In genomic region chr10:87859453-87859852, GRCm38 (mm10) we compare ENCODE assay signal across 7 mouse cellular contexts. TPM values are rescaled to one million over a fixed set of nuclear protein-coding genes. Genes with fewer than 3 reads are reported as not detected.
DNase-seq lines count a peak whose midpoint lies in the region; ATAC-seq and TF ChIP-seq lines count a peak whose summit lies in the region.

No protein-coding gene starts in this region.

- peak; percentile 11 for DNase-seq in 3134 (ENCODE audit: extremely low read depth, insufficient read length, low spot score)
- DNase-seq in ES-E14 (ENCODE audit: low read depth, low spot score): no peak
- peak; percentile 27 to 43 for DNase-seq in heart, postnatal 36 days
- no peak for DNase-seq in urinary bladder, postnatal 25 days (ENCODE audit: low spot score)
- DNase-seq in layer of hippocampus, adult 18-20 months (ENCODE audit: low spot score in 2 of 2): no peak
- no peak for DNase-seq in right cerebral cortex, postnatal 4 days

- no peaks in the 10 kb centered on the region for H3K9me3 ChIP-seq in ES-E14 (ENCODE audit: control insufficient read depth, insufficient read depth, low read depth, low read length)
- no peaks in the 10 kb centered on the region; the same call in 1 of the 2 replicates for H3K9me3 ChIP-seq in liver, embryonic 16.5 days (replicated peaks; ENCODE audit: control insufficient read depth, low read length)

- peak overlapping the region; percentile 57 for H3K4me2 ChIP-seq in liver, embryonic 16.5 days (ENCODE audit: low read depth, low read length)

- WGBS in liver, embryonic 16.5 days (ENCODE audit: insufficient replicate concordance): 4% methylated on average over 10 of the region's 10 CpGs

- H3K27ac ChIP-seq in ES-E14 (ENCODE audit: insufficient read depth, low read depth, low read length, poor library complexity, severe bottlenecking): no peak overlapping the region
- H3K27ac ChIP-seq in liver, embryonic 16.5 days (ENCODE audit: low read length): no peak overlapping the region

- no peak for ATAC-seq in liver, embryonic 16.5 days (ENCODE audit: low read depth)

- intact Hi-C loops in heart, postnatal 36 days (cut with DNase I): loop anchor here (5.0 to 10.0 kb wide), 4 partner anchors 258 to 468 kb away; partner anchors contain the start of genes Nup37 and Parpbp

- no peak overlapping the region for H3K4me3 ChIP-seq in ES-E14 (ENCODE audit: insufficient read depth in 1 of 2, low read depth in 1 of 2, low read length in 2 of 2, poor library complexity in 1 of 2, severe bottlenecking in 1 of 2)
- H3K4me3 ChIP-seq in liver, embryonic 16.5 days (ENCODE audit: low read depth, low read length): peak overlapping the region; percentile 46; the same call in 1 of the 2 replicates

- no peaks in the 10 kb centered on the region for H3K36me3 ChIP-seq in ES-E14 (ENCODE audit: control insufficient read depth, insufficient read depth, low read length, poor library complexity, severe bottlenecking)
- H3K36me3 ChIP-seq in liver, embryonic 16.5 days (ENCODE audit: control insufficient read depth, insufficient read depth): no peaks in the 10 kb centered on the region

- H3K9ac ChIP-seq in ES-E14 (ENCODE audit: insufficient read depth, low read depth, low read length, poor library complexity, severe bottlenecking): no peak overlapping the region
- H3K9ac ChIP-seq in liver, embryonic 16.5 days (ENCODE audit: low read depth, low read length): no peak overlapping the region

- in situ Hi-C loops in ES-E14 (cut with MboI; ENCODE audit: low sequenced_read_pairs in 2 of 2, unreplicated experiment in 2 of 2): loop anchor here in 1 of 2 experiments (25.0 kb wide), 1 partner anchor 453 kb away; no protein-coding TSS in a partner anchor

- H3K4me1 ChIP-seq in ES-E14 (ENCODE audit: control insufficient read depth in 2 of 2, insufficient read depth in 2 of 2, low read length in 2 of 2, poor library complexity in 1 of 2): 0 out of 4 replicates have a peak, but pooled peaks cover 0 to 2% of the 10 kb centered on the region in 2 experiments
- H3K4me1 ChIP-seq in liver, embryonic 16.5 days (ENCODE audit: control insufficient read depth, low read depth, low read length): no peaks in the 10 kb centered on the region; the same call in 1 of the 2 replicates

- peaks cover 7% of the 10 kb centered on the region for H3K27me3 ChIP-seq in liver, embryonic 16.5 days (ENCODE audit: control insufficient read depth, insufficient read depth, low read depth, low read length)

TF ChIP-seq in ES-E14, 5 proteins besides CTCF, POLR2A, EP300 and RAD21:
- TF ChIP-seq MAFK (IDR thresholded peaks at IDR 0.05; ENCODE audit: insufficient read depth, low read depth, low read length) (peak; percentile 71), ZNF384 (IDR thresholded peaks at IDR 0.05; ENCODE audit: low read depth, low read length) (no peak)

RNA-seq across cellular contexts. Expression of gene Igf1, which starts 1.4 kb away (rescaled TPM):
- total RNA-seq in ES-E14 (2012; rRNA removed): 0.40 TPM in 1 of 2 replicates, not detected in the other
- 10 to 100 TPM; 15.5 to 18.8 TPM for total RNA-seq in heart, postnatal 36 days (2021)
- 12.9 and 16.0 TPM in 2 replicates for polyA plus RNA-seq in liver, embryonic 16.5 days (2015; fragmentation: Nextera tagmentation; extraction: Ambion mirVana)
- 1 to 10 TPM; 5.8 to 6.2 TPM for total RNA-seq in layer of hippocampus, adult 18-20 months (2021)

Comparison
In these comparisons a context has a peak if more than half of its experiments do, and no peak if none do; other contexts are left out.
1. DNase-seq: peak in 3134 (single experiment) and heart, postnatal 36 days (2 of 2); none in ES-E14 (single experiment), urinary bladder, postnatal 25 days (single experiment), layer of hippocampus, adult 18-20 months (0 of 2) and right cerebral cortex, postnatal 4 days (single experiment).